Mouse (Mus musculus) lung, postnatal 10 days (tissue): ENCODE results near the gene Drc3.

Experiments
- DNase-seq: peaks from one replicate; pipeline ENCODE4 v3.0.0; 2021

Drc3 gene

GRCm38 (mm10) chr11:60338291-60338690, 14.8 kb upstream of the Drc3 start:
- peak; percentile 61 for DNase-seq

GRCm38 (mm10) chr11:60339361-60339760, 13.8 kb upstream of the Drc3 start:
- DNase-seq: no peak

- no peak for DNase-seq
Observed at GRCm38 (mm10) chr11:60345868-60346267, 7.3 kb upstream of the Drc3 start.

DNA sequence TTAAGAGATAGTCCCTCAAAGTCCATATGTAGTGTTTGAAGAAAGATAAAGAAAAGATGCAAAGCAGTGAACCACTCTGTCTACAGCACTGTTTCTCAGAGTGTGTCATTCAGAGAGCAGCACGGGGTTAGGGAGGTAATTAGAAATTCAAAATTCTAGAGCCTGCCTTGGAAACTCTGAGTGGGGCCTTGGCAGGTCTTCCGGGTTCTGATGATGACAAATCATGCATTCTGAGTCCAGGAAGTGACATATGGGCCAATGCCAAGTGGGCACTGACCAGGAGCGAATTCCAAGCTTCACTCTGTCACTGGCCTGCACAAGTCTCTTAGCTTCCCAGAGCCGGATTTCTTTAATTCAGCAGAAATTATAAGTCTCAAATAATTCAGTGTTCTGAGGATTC, 6.6 kb upstream of the Drc3 start:
- DNase-seq: peak; percentile 80

- no peak for DNase-seq
Observed at GRCm38 (mm10) chr11:60351388-60351787, 1.7 kb upstream of the Drc3 start.

GRCm38 (mm10) chr11:60351925-60352371, 1.2 kb upstream of the Drc3 start:
- DNase-seq: peak; percentile 52

DNA sequence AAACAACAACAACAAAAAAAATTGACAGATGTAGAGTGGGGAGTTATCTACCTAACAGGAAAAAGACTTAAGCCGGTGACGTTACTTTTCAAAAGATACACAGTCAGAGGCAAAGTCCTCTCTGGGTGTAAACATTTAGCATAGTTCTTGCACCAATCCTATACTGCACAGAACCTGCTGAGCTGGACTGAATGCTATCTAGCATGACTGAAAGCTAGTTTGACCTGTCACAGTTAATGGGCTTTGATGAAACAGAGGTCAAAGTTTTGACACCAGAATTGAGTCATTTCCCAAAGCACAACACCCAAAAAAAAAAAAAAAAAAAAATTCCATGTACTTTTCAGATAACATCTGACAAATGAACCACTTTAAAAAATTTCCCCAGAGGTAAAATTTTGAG, 2.8 kb downstream of the Drc3 start:
- DNase-seq: no peak

- no peak for DNase-seq
Observed at GRCm38 (mm10) chr11:60357116-60357515, 4.0 kb downstream of the Drc3 start.

GRCm38 (mm10) chr11:60358548-60358947, 5.4 kb downstream of the Drc3 start:
- peak; percentile 20 for DNase-seq

DNA sequence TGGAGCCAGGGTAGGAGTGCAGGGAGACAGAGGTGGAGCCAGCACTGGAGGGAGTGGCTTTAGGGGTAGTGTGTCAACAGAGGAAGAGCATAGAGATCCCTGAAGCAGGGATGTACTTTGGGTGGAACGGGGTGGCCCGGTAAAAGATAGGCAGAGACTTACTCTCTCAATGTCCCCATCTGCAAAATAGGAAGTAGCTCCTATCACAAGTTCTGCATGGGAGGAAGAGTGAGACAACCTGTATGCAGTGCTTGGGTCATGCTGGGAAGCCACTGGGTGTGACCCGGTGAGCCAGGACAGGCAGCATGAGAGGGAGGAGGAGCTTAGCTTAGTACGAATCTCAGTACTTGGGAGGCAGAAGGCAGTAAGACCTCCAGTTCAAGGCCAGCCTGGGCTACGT, 6.0 kb downstream of the Drc3 start:
- DNase-seq: no peak

DNA sequence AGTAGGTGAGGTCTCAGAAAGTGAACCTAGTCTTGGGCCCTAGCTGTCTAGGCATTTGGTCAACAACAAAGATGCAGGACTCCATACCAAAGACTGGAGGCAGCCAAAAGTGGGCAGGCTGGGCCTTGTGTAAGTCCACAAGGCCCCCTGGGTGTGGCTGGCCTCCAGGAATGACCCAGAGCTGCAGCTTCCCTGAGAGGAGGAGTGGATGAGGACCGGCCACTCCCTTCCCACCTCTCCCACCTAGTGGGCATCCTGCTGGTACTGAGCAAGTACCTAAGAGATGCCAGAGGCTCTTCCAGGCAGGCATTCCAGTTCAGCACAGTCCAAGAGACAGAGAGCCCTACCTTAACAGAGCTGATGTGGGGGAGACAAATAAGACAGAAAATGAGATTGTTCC, 6.8 kb downstream of the Drc3 start:
- DNase-seq: no peak

DNA sequence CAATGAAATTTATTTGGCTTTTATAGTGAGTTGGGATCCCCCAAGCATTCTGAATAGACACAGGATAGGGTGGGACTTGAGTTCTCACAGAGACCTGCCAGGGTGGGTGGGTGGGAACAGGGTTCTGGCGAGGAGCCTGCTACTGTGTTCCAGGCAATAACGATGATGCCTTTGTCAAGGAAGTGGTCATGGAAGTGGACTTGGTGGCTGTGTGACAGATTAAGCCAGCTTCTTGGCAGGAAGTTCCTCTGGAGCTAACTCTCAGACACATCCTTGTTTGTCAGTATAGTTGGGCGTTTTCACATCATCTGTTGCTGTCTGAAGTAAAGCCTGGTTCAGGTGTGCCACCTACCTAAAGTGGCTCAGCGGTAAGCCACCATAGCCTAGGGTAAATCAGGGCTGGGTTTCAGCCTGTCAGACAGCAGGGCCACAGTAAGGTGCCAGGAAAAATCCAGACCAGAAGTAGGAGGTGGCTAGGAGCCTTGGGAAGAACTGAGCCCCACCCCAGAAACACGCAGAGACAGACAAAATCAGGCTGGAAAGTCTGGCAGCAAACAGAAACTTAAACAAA, 7.6 kb downstream of the Drc3 start:
- DNase-seq: peak; percentile 40

GRCm38 (mm10) chr11:60366239-60367019, 13.3 kb downstream of the Drc3 start:
- no peak for DNase-seq

GRCm38 (mm10) chr11:60367256-60367655, 14.1 kb downstream of the Drc3 start:
- no peak for DNase-seq

DNA sequence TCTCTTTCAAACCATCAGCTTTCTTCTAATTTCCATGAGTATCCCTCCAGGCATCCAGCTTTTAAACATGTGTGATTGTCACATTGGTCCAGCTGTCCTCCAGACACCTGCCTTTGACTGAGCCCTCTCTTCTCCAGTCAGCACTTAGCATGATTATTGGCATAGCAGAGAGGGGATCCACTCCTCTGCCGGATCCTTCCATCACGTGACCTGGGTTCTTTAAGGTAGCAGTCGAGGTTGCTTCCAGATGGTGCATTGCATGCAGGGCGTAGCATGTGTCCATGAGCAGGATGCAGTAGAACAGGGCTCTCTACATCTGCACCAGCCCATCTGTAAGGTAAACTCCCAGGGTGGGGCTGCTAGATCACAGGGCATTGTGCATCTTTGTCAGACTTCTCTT, 15.8 kb downstream of the Drc3 start:
- DNase-seq: no peak

DNA sequence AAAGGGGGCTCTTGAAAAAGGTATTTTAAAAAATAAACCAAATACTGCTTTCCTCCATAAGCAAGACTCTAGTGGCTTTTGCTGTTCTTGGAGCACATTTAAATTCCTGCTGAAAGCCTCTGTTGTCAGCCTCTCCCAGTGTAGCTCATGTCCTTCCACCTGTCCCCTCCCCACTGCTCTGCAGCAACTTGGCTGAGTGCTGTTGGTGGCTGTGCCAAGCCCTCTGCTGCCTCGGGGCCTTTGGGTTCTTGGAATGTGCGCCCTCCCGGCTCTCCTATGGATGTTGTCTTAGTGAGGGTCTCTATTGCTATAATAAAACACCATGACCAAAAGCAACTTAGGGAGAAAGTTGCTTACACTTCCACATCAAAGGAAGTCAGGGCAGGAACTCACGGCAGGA, 16.3 kb downstream of the Drc3 start:
- DNase-seq: no peak

DNA sequence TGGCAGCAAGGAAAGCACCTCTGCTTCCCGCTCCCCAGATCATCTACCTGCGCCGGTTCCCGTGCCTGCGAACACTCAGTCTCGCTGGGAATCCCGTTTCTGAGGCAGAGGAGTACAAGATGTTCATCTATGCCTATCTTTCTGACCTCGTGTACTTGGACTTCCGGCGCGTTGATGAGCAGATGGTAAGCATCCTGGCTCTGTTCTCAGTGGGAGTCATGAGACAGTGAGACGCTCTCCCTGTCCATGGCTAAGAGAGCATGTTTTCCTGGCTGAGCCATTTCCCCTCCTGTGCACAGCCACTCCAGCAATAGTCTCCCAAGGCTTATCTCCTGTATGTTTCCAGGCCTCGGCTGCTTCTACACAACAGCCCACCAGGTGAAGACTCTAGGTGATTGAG, 17.3 kb downstream of the Drc3 start:
- DNase-seq: no peak

- DNase-seq: no peak
Observed at GRCm38 (mm10) chr11:60374481-60374880, 21.4 kb downstream of the Drc3 start.

DNA sequence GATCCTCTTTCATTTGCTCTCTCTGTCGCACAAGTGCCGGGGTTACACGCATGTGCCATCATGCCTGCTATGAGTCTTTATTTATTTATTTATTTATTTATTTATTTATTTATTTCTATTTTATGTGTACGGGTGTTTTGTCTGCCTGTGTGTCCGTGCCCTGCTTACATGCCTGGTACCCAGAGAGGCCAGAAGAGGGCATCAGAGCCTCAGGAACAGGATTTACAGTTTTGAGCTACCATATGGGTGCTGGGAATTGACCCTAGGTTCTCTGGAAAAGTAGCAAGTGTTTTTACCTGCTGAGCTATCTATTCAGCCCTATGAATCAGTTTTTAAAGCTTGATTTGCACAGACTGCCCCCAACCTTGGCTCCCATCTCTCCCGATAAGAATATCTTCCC, 30.4 kb downstream of the Drc3 start:
- no peak for DNase-seq

DNA sequence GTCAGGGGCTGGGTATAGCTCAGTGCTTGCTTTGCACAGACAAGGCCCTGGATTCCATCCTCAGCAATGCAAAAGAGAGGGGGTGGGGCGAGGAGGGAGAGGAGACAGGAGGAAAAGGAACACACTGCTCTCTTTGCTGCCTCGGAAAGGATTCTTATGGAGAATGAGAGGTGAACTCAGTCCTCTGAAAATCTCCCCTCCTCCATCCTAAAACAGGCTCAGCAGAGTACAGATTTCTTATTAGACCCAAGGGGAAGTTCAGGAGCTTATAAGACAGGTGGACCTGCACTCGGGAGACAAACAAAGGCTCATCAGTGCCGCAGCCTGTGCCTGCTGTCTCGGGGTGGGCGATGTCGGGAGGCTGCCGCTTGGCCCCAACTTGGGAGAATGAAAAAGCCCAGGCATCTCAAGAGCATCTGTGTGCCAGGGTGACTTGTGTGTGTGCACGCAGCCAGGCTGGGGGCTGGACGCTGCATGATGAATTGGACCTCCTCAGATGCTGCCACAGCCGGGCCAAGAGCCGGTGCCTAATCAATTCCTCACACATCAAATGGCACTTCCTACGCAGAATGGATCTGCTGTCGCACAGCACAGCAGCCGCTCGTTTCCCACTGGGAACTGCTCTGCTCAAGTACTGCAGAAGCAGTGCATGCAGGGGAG, 31.8 kb downstream of the Drc3 start:
- no peak for DNase-seq

DNA sequence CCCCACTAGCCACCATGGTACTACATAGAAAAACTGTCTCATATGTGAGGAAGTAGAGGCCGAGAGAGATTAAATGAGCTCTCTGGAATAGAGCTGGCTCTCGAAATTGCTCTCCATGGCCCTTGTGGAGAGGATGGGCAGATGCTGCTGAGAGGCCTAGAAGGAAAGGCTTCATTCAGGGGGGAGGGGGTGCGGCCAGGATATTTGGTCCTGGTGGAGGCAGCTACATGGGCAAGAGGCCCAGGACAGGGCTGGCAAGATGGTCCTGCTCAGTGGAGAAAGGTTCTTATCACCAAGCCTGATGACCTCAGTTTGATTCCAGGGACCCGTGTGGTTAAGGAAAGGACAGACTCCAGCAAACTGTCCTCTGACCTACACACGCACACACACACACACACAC, 32.8 kb downstream of the Drc3 start:
- no peak for DNase-seq

DNA sequence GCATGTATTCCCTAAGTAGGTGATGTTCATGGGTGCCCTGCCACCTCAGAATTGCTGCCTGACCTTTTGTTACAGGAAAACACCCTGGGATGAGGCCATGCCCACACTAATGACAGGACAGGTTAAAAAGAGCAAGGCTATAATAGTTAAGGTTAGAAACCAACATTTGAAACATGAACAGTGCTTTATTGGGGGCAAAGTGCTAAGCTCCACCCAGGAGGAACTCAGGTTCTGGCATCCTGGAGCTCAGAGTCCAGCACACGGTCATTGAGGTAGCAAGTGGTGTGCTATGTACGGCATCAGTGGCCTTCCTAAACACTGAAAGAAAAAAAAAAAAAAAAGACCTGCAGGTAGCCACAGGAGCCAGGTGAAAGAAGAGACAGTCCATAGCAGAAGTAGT, 34.8 kb downstream of the Drc3 start:
- DNase-seq: no peak

DNA sequence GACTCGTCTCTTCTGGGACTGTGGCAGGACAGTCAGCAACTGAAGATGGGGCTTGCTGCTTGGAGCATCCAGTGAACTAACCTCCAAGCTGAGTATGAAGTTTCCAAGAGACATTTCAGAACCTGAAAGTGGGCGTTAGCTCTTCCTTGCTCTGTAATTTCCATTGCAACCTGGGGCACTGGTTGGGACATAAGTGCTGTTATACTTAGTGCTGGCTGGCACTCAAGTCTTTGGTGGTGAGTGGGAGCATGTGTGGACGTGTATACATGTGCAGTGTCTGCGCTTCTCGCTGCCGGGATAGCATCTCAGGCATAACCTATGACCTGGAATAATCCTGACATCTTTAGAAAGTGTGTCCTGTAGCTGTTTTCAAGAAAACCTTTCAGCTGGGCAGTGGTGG, 38.2 kb downstream of the Drc3 start:
- no peak for DNase-seq

GRCm38 (mm10) chr11:60396546-60396945, 43.4 kb downstream of the Drc3 start:
- DNase-seq: peak; percentile 47
